Mouse (Mus musculus) urinary bladder, postnatal 0 days (tissue): ENCODE data around the gene Ppp1r3d. TPM values are rescaled to one million over a fixed set of nuclear protein-coding genes. Genes with fewer than 3 reads are reported as not detected.

Experiments used
- polyA plus RNA-seq: library from polyadenylated mRNA; unstranded; fragments of >200 nt; fragmentation: Nextera tagmentation; extraction: Ambion mirVana; gene quantifications from 2 replicates; pipeline ENCODE4 v1.2.1, GENCODE M21; 2015

Ppp1r3d gene
- 2.7 and 3.1 TPM in 2 replicates for polyA plus RNA-seq

GRCm38 (mm10) chr2:178414261-178415149 is at the start of gene Ppp1r3d, which contains the start of gene Fam217b:
Gene Ppp1r3d, minus strand, starts transcription at chr2:178414472.
Gene Fam217b, plus strand, starts transcription at chr2:178414524.

GRCm38 (mm10) chr2:178430231-178430630 is 16.0 kb upstream of the Ppp1r3d start, which contains the start of gene Cdh26:
Gene Cdh26, plus strand, starts transcription at chr2:178430531.

GRCm38 (mm10) chr2:178407053-178407815 is 7.0 kb downstream of the Ppp1r3d start, which contains the start of gene Sycp2:
Gene Sycp2, minus strand, starts transcription at chr2:178407685.

Other genes with a start within 250 kb of the Ppp1r3d start
- 0.02 TPM in 1 of 2 replicates, not detected in the other for gene Sycp2, start 6.8 kb downstream of the Ppp1r3d start, polyA plus RNA-seq
- gene Fam217b, start 52 bp upstream of the Ppp1r3d start, polyA plus RNA-seq, result 2.5 and 2.9 TPM in 2 replicates
- gene Cdh26, start 16.1 kb upstream of the Ppp1r3d start, polyA plus RNA-seq, result 0.55 and 0.67 TPM in 2 replicates